Mouse (Mus musculus): ENCODE results near the gene Lsm4.

DNA sequence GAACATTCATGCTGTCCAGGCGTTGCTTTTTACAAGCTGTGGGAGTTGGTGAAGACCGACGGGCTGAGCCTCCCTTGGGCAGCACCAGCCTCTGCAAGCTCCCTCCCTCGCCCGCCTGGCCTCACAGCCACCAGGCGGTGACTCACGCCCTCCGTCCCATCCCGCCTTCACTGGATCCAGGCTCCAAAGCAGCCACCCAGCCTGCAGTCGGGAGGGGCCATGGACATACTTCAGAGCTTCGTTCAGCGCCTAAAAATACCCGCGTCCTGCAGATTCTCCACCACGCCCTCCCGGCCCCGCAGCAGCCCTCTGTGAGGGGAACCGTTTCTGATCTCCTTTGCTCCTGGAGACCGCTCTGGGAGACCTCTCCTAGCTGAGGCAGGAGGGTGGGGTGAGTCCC lies 9.1 kb downstream of the Lsm4 start:
- TF ChIP-seq CTCF (IDR thresholded peaks at IDR 0.05; ENCODE audit: low read depth, low read length) = no peak
- no peak for TF ChIP-seq POLR2A (IDR thresholded peaks at IDR 0.05; ENCODE audit: extremely low read depth, insufficient read depth, low read length)

Measured in liver, adult 2 months (tissue).